Mouse (Mus musculus) MEL (cell line): Measurements from ENCODE around the gene Mfsd4b5. TPM values are rescaled to one million over a fixed set of nuclear protein-coding genes. Genes with fewer than 3 reads are reported as not detected.
A peak's percentile ranks its signal among the peaks of the same experiment; 100 is the strongest.

Experiments
- DNase-seq: peaks from one replicate; pipeline ENCODE4 v3.0.0; 2011; ENCODE audit warnings: low read depth, low spot score
- H3K27ac ChIP-seq: 2 replicates; pipeline ENCODE4 v1.5.1; 2012; ENCODE audit warnings: low read depth, mild to moderate bottlenecking, control low read depth, low read length, moderate library complexity; ENCODE audit not compliant: control insufficient read depth
- H3K27me3 ChIP-seq, 2 experiments: fragments of 150-350 bp in 1 of 2; sonication (generic) in 1 of 2; 2 replicates each; pipeline ENCODE4 v1.6.1; 2012; ENCODE audit warnings: low read length in 2 of 2, mild to moderate bottlenecking in 2 of 2, improper control_type of control experiment in 1 of 2, moderate library complexity in 1 of 2; ENCODE audit not compliant: insufficient read depth in 2 of 2, control insufficient read depth in 1 of 2
- H3K36me3 ChIP-seq, 2 experiments: 2 replicates each; pipeline ENCODE4 v1.6.1; 2012 to 2014; ENCODE audit warnings: low read length in 2 of 2, improper control_type of control experiment in 1 of 2, inconsistent platforms in 1 of 2, mild to moderate bottlenecking in 1 of 2; ENCODE audit not compliant: insufficient read depth in 2 of 2, control insufficient read depth in 1 of 2
- H3K4me1 ChIP-seq, 2 experiments: fragments of 150-350 bp in 1 of 2; sonication (generic) in 1 of 2; 2 replicates each; pipeline ENCODE4 v1.6.1; 2012; ENCODE audit warnings: low read length in 2 of 2, improper control_type of control experiment in 1 of 2, mild to moderate bottlenecking in 1 of 2; ENCODE audit not compliant: insufficient read depth in 2 of 2, control insufficient read depth in 1 of 2
- H3K4me3 ChIP-seq, 2 experiments: fragments of 150-350 bp in 1 of 2; sonication (generic) in 1 of 2; 2 replicates each; pipeline ENCODE4 v1.5.1; 2012; ENCODE audit warnings: low read depth in 2 of 2, low read length in 2 of 2, mild to moderate bottlenecking in 2 of 2, moderate library complexity in 2 of 2, control low read depth in 1 of 2, improper control_type of control experiment in 1 of 2; ENCODE audit not compliant: control insufficient read depth in 1 of 2, insufficient read depth in 1 of 2
- H3K79me2 ChIP-seq: 2 replicates; pipeline ENCODE4 v1.6.1; 2012; ENCODE audit warnings: mild to moderate bottlenecking, low read length, moderate library complexity; ENCODE audit not compliant: control insufficient read depth, poor library complexity, insufficient read depth
- H3K9ac ChIP-seq: 2 replicates; pipeline ENCODE4 v1.6.1; 2012; ENCODE audit warnings: low read depth, mild to moderate bottlenecking, control low read depth, low read length, moderate library complexity; ENCODE audit not compliant: control insufficient read depth, poor library complexity, severe bottlenecking
- H3K9me3 ChIP-seq: fragments of 150-350 bp; sonication (generic); replicated peaks from 2 replicates; pipeline ENCODE4 v1.6.1; 2012; ENCODE audit warnings: mild to moderate bottlenecking, low read length, improper control_type of control experiment, moderate library complexity; ENCODE audit not compliant: insufficient read depth
- BHLHE40 ChIP-seq: IDR thresholded peaks from 2 replicates; pipeline ENCODE4 v1.6.1; 2012; ENCODE audit warnings: low read depth, mild to moderate bottlenecking, inconsistent platforms, low read length, improper control_type of control experiment, borderline replicate concordance
- CHD1 ChIP-seq: IDR thresholded peaks from 2 replicates; pipeline ENCODE4 v1.6.1; 2012; ENCODE audit warnings: low read depth, mild to moderate bottlenecking, inconsistent platforms, low read length, improper control_type of control experiment
- CHD2 ChIP-seq: IDR thresholded peaks from 2 replicates; pipeline ENCODE4 v1.6.1; 2011; ENCODE audit warnings: low read length, improper control_type of control experiment
- ELF1 ChIP-seq: IDR thresholded peaks from 2 replicates; pipeline ENCODE4 v1.6.1; 2014; ENCODE audit warnings: low read depth, mild to moderate bottlenecking, inconsistent platforms, low read length, improper control_type of control experiment, moderate library complexity
- ETS1 ChIP-seq: IDR thresholded peaks from 2 replicates; pipeline ENCODE4 v1.6.1; 2012; ENCODE audit warnings: low read depth, mild to moderate bottlenecking, inconsistent platforms, low read length, improper control_type of control experiment, moderate library complexity
- GABPA ChIP-seq: IDR thresholded peaks from 2 replicates; pipeline ENCODE4 v1.6.1; 2012; ENCODE audit warnings: low read depth, mild to moderate bottlenecking, inconsistent platforms, low read length, improper control_type of control experiment, moderate library complexity
- GATA1 ChIP-seq: IDR thresholded peaks from 2 replicates; pipeline ENCODE4 v1.6.1; 2011; ENCODE audit warnings: low read depth, low read length, improper control_type of control experiment
- HCFC1 ChIP-seq: IDR thresholded peaks from 2 replicates; pipeline ENCODE4 v1.6.1; 2012; ENCODE audit warnings: low read depth, mild to moderate bottlenecking, inconsistent platforms, low read length, improper control_type of control experiment, moderate library complexity
- JUND ChIP-seq: IDR thresholded peaks from 2 replicates; pipeline ENCODE4 v1.6.1; 2011; ENCODE audit warnings: low read depth, mild to moderate bottlenecking, improper control_type of control experiment, low read length
- KAT2A ChIP-seq: conservative IDR thresholded peaks from 2 replicates; pipeline ENCODE4 v1.6.1; 2012; ENCODE audit warnings: low read depth, low read length, improper control_type of control experiment, inconsistent platforms
- MAX ChIP-seq: IDR thresholded peaks from 2 replicates; pipeline ENCODE4 v1.6.1; 2011; ENCODE audit warnings: low read length, improper control_type of control experiment
- MAZ ChIP-seq: IDR thresholded peaks from 2 replicates; pipeline ENCODE4 v1.6.1; 2012; ENCODE audit warnings: low read depth, mild to moderate bottlenecking, inconsistent platforms, low read length, improper control_type of control experiment
- MEF2A ChIP-seq: IDR thresholded peaks from 2 replicates; pipeline ENCODE4 v1.6.1; 2014; ENCODE audit warnings: low read depth, mild to moderate bottlenecking, inconsistent platforms, low read length, improper control_type of control experiment; ENCODE audit not compliant: poor library complexity, insufficient replicate concordance, severe bottlenecking; ENCODE audit errors: extremely low read depth
- MXI1 ChIP-seq: IDR thresholded peaks from 2 replicates; pipeline ENCODE4 v1.6.1; 2011; ENCODE audit warnings: mild to moderate bottlenecking, low read depth, low read length, improper control_type of control experiment
- MYC ChIP-seq: IDR thresholded peaks from 2 replicates; pipeline ENCODE4 v1.6.1; 2011; ENCODE audit warnings: low read depth, mild to moderate bottlenecking, low read length, improper control_type of control experiment, moderate library complexity
- NELFE ChIP-seq: IDR thresholded peaks from 2 replicates; pipeline ENCODE4 v1.6.1; 2011; ENCODE audit warnings: low read depth, low read length, improper control_type of control experiment
- POLR2A ChIP-seq, 2 experiments: IDR thresholded peaks; 2 replicates each; pipeline ENCODE4 v1.6.1; 2011 to 2012; ENCODE audit warnings: low read length in 2 of 2, mild to moderate bottlenecking in 2 of 2, control low read depth in 1 of 2, improper control_type of control experiment in 1 of 2, low read depth in 1 of 2, moderate library complexity in 1 of 2; ENCODE audit not compliant: control insufficient read depth in 1 of 2, insufficient read depth in 1 of 2, poor library complexity in 1 of 2
- POLR2AphosphoS2 ChIP-seq: IDR thresholded peaks from 2 replicates; pipeline ENCODE4 v1.6.1; 2011; ENCODE audit warnings: low read length, improper control_type of control experiment
- SIN3A ChIP-seq: IDR thresholded peaks from 2 replicates; pipeline ENCODE4 v1.6.1; 2012; ENCODE audit warnings: low read length, improper control_type of control experiment, inconsistent platforms
- SMC3 ChIP-seq: IDR thresholded peaks from 2 replicates; pipeline ENCODE4 v1.6.1; 2011; ENCODE audit warnings: low read depth, low read length, improper control_type of control experiment
- TAL1 ChIP-seq: IDR thresholded peaks from 2 replicates; pipeline ENCODE4 v1.6.1; 2012; ENCODE audit warnings: mild to moderate bottlenecking, inconsistent platforms, low read length, moderate library complexity, mixed read lengths
- TBP ChIP-seq: IDR thresholded peaks from 2 replicates; pipeline ENCODE4 v1.8.0; 2011; ENCODE audit warnings: low read depth, low read length, improper control_type of control experiment
- TCF12 ChIP-seq: IDR thresholded peaks from 2 replicates; pipeline ENCODE4 v1.6.1; 2014; ENCODE audit warnings: low read depth, mild to moderate bottlenecking, inconsistent platforms, low read length, improper control_type of control experiment, moderate library complexity
- USF1 ChIP-seq: IDR thresholded peaks from 2 replicates; pipeline ENCODE4 v1.6.1; 2014; ENCODE audit warnings: low read depth, mild to moderate bottlenecking, inconsistent platforms, low read length, improper control_type of control experiment, moderate library complexity
- USF2 ChIP-seq, 2 experiments: IDR thresholded peaks; 2 replicates each; pipeline ENCODE4 v1.6.1; 2011 to 2012; ENCODE audit warnings: improper control_type of control experiment in 2 of 2, low read length in 2 of 2, borderline replicate concordance in 1 of 2, inconsistent platforms in 1 of 2, low read depth in 1 of 2, mild to moderate bottlenecking in 1 of 2; ENCODE audit not compliant: insufficient read depth in 1 of 2
- ZKSCAN1 ChIP-seq: IDR thresholded peaks from 2 replicates; pipeline ENCODE4 v1.6.1; 2012; ENCODE audit warnings: low read depth, mild to moderate bottlenecking, inconsistent platforms, low read length, improper control_type of control experiment, moderate library complexity
- ZMIZ1 ChIP-seq: IDR thresholded peaks from 2 replicates; pipeline ENCODE4 v1.6.1; 2012; ENCODE audit warnings: low read depth, mild to moderate bottlenecking, inconsistent platforms, low read length, improper control_type of control experiment, moderate library complexity
- polyA plus RNA-seq, 2 experiments: library from polyadenylated mRNA; stranded (reverse) in 1 of 2; unstranded in 1 of 2; fragments of >175 nt in 1 of 2; fragments of >200 nt in 1 of 2; gene quantifications; 2 replicates each; pipeline versions ENCODE4 v1.2.1 to v1.2.4; 2012; ENCODE audit warnings: low replicate concordance in 2 of 2, low read depth in 1 of 2; ENCODE audit not compliant: insufficient read length in 2 of 2, insufficient read depth in 1 of 2, missing spikeins in 1 of 2
- total RNA-seq: library from RNA; depleted of rRNA; stranded (reverse); fragments of 300-350 nt; gene quantifications from 2 replicates; pipeline ENCODE4 v1.2.3, GENCODE M21; 2012

Gene Mfsd4b5
- total and polyA plus RNA-seq, 3 experiments = not detected

DNA sequence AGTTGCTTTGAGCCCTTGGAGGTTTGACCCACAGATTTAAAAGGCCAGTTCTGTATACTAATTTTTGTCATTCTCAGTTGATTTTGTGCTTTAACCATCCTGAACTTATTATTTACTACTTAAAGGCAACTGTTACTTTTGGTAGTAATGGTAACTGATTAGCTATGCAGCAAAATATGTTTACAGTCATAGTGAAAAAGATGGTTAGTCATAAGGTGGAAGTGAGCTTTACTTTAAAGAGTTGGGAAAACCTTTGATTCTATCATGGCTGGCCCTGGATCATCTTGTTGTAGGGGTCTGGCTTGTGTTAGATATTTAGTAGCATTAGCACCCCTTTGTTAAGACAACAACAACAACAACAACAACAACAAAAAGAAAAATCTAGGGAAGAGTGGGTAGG, 73.8 kb downstream of the Mfsd4b5 start:
- no peaks in the 10 kb centered on the region for H3K4me1 ChIP-seq
- H3K27ac ChIP-seq = no peak overlapping the region
- H3K79me2 ChIP-seq = no peaks in the 10 kb centered on the region
- no peaks in the 10 kb centered on the region for H3K36me3 ChIP-seq
- H3K9ac ChIP-seq = no peak overlapping the region
- no peak for TF ChIP-seq CHD1
- TF ChIP-seq TBP = no peak
- TF ChIP-seq TAL1 = no peak
- TF ChIP-seq SMC3 = no peak
- no peak for TF ChIP-seq ZMIZ1
- TF ChIP-seq POLR2AphosphoS2 = no peak
- TF ChIP-seq MYC = no peak
- no peak for TF ChIP-seq POLR2A (IDR thresholded peaks at IDR 0.05; ENCODE audit: control insufficient read depth in 1 of 2, insufficient read depth in 1 of 2, low read depth in 1 of 2, low read length in 2 of 2, poor library complexity in 1 of 2)
- TF ChIP-seq BHLHE40 = no peak
- no peak for TF ChIP-seq JUND
- no peak for TF ChIP-seq ETS1
- no peak for TF ChIP-seq MXI1
- TF ChIP-seq NELFE = no peak
- TF ChIP-seq TCF12 = no peak
- no peak for TF ChIP-seq CHD2
- TF ChIP-seq USF1 = no peak
- no peak for TF ChIP-seq GABPA
- no peak for TF ChIP-seq GATA1
- TF ChIP-seq SIN3A = no peak
- no peak for TF ChIP-seq MEF2A
- 0 out of 4 replicates have a peak, but pooled peaks cover 0 to 2% of the 10 kb centered on the region in 2 experiments for H3K27me3 ChIP-seq
- no peak for DNase-seq
- no peak overlapping the region for H3K4me3 ChIP-seq
- H3K9me3 ChIP-seq = no peaks in the 10 kb centered on the region

- Histone ChIP-seq H3K79me2 (no peaks in the 10 kb centered on the region), H3K9me3 (no peaks in the 10 kb centered on the region), H3K27me3 (peaks cover 2 to 3% of the 10 kb centered on the region in 2 experiments; a peak in 2 of 4 replicates), H3K9ac (no peak overlapping the region), H3K36me3 (no peaks in the 10 kb centered on the region), H3K4me3 (peak overlapping the region; percentile 25 to 48), H3K4me1 (no peaks in the 10 kb centered on the region), H3K27ac (no peak overlapping the region)
- DNase-seq = no peak
- no peak for TF ChIP-seq KAT2A
- TF ChIP-seq USF2 (IDR thresholded peaks at IDR 0.05; ENCODE audit: borderline replicate concordance in 1 of 2, insufficient read depth in 1 of 2, low read depth in 1 of 2, low read length in 2 of 2) = no peak
- TF ChIP-seq SIN3A = no peak
- no peak for TF ChIP-seq SMC3
- TF ChIP-seq CHD1 = no peak
- no peak for TF ChIP-seq TAL1
- no peak for TF ChIP-seq TCF12
- no peak for TF ChIP-seq MAX
- TF ChIP-seq ELF1 = no peak
- no peak for TF ChIP-seq HCFC1
- no peak for TF ChIP-seq ZKSCAN1
- TF ChIP-seq MAZ = no peak
- TF ChIP-seq MYC = no peak
- TF ChIP-seq USF1 = no peak
- no peak for TF ChIP-seq NELFE
Observed at GRCm38 (mm10) chr10:39908768-39909441, 77.5 kb downstream of the Mfsd4b5 start.
